Mouse (Mus musculus): ENCODE data around the gene Nutf2-ps1.

DNA sequence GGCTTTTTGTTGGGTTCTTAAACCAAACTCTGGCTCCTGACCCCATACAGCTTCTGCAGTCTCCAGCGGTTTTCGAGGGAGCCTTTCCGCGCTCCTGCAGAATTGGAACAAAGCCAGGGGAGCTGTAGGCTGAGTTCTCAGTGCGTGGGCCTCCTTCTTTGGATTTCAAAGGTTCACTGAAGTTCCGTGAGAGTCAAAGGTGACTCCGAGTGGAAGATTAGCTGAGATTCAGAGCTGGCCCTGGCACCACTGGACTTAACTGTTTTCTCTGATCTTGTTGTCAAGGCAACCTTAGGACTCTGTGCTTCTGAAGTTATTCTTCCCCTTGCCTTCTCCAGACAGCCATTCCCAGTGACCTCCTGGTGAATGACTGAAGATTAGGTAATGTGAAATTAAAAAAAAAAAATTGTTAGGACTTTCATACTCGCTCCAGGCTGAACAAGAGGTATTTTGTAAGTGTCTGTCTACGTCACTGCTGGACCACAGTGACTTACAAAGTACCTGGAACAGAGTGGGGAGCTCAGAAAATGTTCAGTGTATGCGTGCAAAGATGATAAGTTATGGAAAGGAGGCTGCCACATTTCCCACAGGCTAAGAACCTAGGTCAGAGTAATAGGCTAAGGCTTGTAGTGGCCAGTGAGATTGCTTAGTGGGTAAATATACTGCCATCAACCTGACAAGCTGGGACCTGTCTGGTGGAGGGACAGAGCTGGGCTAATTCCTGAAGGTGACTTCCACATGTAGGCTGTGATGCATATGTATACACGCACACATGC, 11.7 kb downstream of the Nutf2-ps1 start:
- no peak for TF ChIP-seq CTCF (IDR thresholded peaks at IDR 0.05; ENCODE audit: low read depth)
- no peak for TF ChIP-seq EP300 (IDR thresholded peaks at IDR 0.05; ENCODE audit: low read depth)

All from liver, postnatal 0 days (tissue).